Mouse (Mus musculus) erythroblast, embryonic 14.5 days (primary cell): ENCODE results near the gene BC052040.

Experiments
- GATA1 ChIP-seq: IDR thresholded peaks from 2 replicates; pipeline ENCODE4 v1.6.1; 2012; ENCODE audit warnings: low read length, inconsistent platforms, mixed read lengths
- TAL1 ChIP-seq: IDR thresholded peaks from 3 replicates; pipeline ENCODE4 v1.6.1; 2012; ENCODE audit warnings: low read length, inconsistent platforms, mixed read lengths

DNA sequence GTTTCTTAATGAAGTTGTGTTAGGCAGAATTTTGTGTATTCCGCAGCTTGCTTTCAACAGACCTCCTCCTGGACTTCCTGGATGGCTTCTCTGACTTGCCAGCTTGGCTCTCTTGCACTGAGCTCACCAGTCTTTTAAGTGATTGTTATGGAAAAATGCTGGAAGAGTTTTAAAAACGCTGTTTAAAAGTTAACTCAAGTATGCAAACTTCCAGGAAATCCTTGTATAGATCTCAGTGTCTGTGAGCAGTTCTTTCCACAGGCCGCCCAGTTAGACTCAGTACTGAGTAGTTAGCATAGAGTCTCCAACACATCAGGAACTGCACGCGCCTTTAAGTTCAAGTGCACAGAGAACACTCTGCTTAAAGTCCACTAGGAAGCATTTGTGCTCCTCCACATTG lies 97.3 kb downstream of the BC052040 start:
- TF ChIP-seq TAL1 (no peak), GATA1 (no peak)
